ENCODE assay signal across 8 mouse cellular contexts in the genomic region with DNA sequence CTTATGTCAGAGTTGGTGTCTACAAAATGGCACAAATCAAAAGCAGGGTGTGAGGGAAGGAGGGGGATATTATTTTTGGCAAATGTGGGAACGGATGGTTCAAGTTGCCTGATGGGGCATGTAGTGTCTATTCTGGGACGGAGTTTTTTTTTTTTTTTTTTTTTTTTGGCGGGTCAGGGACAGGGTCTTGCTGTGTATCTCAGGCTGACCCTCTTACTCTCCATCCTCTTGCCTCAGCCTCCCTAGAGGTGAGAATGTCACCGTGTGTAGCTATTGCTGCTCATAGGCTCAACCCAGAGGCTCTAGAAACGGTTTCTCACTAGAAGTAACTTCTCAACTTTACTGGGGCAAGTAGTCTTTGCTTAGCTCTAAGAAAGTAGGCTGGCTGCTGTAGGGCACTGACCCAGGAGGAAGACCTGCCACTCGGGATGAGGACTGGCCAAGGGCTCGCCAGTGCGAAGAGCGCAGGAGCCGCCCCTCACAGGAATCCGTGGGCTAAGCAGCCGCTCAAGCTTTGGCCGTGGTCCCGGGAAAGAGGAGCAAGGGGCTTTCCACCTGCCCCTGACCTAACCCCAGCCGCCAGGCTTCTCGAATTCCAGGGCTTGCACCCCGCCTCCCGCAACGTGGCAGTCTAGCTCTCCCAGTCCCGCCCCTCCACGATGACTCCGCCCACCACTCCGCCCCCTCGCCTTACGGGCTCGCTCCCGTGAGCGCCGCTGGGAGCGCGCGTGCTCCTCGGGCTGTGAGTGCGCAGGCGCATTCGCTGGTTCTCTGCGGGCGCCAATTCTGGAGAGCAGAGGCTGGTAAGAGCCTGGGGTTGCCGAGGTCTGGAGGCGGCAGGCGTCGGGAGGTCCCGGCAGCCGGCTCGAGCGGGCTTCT. TPM values are rescaled to one million over a fixed set of nuclear protein-coding genes. Genes with fewer than 3 reads are reported as not detected.
DNase-seq lines count a peak whose midpoint lies in the region; ATAC-seq lines count a peak whose summit lies in the region.

A gene (plus strand): TSS at position 761 of the 879 bp plus-strand sequence.

- peak within 1 kb of the TSS; percentile 92 for H3K9ac ChIP-seq in hindbrain, embryonic 11.5 days (ENCODE audit: low read depth, low read length)

- no peaks in the 10 kb centered on the region for H3K9me3 ChIP-seq in hindbrain, embryonic 11.5 days (ENCODE audit: control insufficient read depth, low read length)

- peak within 1 kb of the TSS; percentile 76 for H3K4me2 ChIP-seq in hindbrain, embryonic 11.5 days (replicated peaks; ENCODE audit: low read depth, low read length)

- 2% methylated on average over 45 of the region's 46 CpGs for WGBS in hindbrain, embryonic 11.5 days

- H3K27me3 ChIP-seq in hindbrain, embryonic 11.5 days (ENCODE audit: control insufficient read depth, insufficient read depth, low read length), result no peaks in the 10 kb centered on the region

- H3K4me1 ChIP-seq in hindbrain, embryonic 11.5 days (replicated peaks; ENCODE audit: control insufficient read depth, insufficient read depth, low read length), result no peaks in the 10 kb centered on the region

- no peaks in the 10 kb centered on the region for H3K36me3 ChIP-seq in hindbrain, embryonic 11.5 days (ENCODE audit: control insufficient read depth, insufficient read depth, low read length)

- H3K4me3 ChIP-seq in hindbrain, embryonic 11.5 days (ENCODE audit: low read depth, low read length), result peak within 1 kb of the TSS; percentile 62

- peak; percentile 96 for ATAC-seq in hindbrain, embryonic 11.5 days (ENCODE audit: low FRiP score)

- H3K27ac ChIP-seq in hindbrain, embryonic 11.5 days (ENCODE audit: low read depth, low read length), result peak within 1 kb of the TSS; percentile 33; the same call in 1 of the 2 replicates

- DNase-seq in Muller cell, postnatal 12 days (ENCODE audit: inconsistent ontology term), result peak; percentile 98
- peak; percentile 96 for DNase-seq in cerebellum, adult 9-11 months
- DNase-seq in frontal cortex, adult 2 months (ENCODE audit: extremely low spot score in 1 of 2, low spot score in 1 of 2), result peak; percentile 82 to 97
- peak; percentile 98 for DNase-seq in hindbrain, embryonic 11.5 days (ENCODE audit: low spot score)
- DNase-seq in layer of hippocampus, postnatal 10 days (ENCODE audit: low spot score in 2 of 2), result peak; percentile 97 to 98
- peak; percentile 97 for DNase-seq in lung, postnatal 10 days
- peak; percentile 98 for DNase-seq in ovary, postnatal 36 days (ENCODE audit: low spot score)
- DNase-seq in thymus, postnatal 25 days, result peak; percentile 97

RNA-seq across cellular contexts. Expression of the gene that starts here (rescaled TPM):
- 12.6 and 13.3 TPM in 2 replicates for polyA plus RNA-seq in frontal cortex, adult 2 months (2012; rRNA removed)
- 13.9 and 18.4 TPM in 2 replicates for polyA plus RNA-seq in hindbrain, embryonic 11.5 days (2014; fragmentation: Nextera tagmentation; extraction: Ambion mirVana)
- 10 to 100 TPM; 12.9 to 17.1 TPM for total RNA-seq in layer of hippocampus, postnatal 10 days (2021)

Comparison
In these comparisons a context has a peak if more than half of its experiments do, and no peak if none do; other contexts are left out.
1. Peak in every context shown above with its lines: DNase-seq, ATAC-seq, H3K4me3 ChIP-seq and H3K27ac ChIP-seq.